Mouse (Mus musculus) lung, embryonic 16.5 days (tissue): ENCODE results near the gene Mthfd1. TPM values are rescaled to one million over a fixed set of nuclear protein-coding genes. Genes with fewer than 3 reads are reported as not detected.
A peak's percentile ranks its signal among the peaks of the same experiment; 100 is the strongest.

ENCODE experiments used
- ATAC-seq: fragments of 200-750 bp; cut with Nextera tagmentation; 2 replicates; pipeline ENCODE4 v1.8.0; 2017; ENCODE audit warnings: low read depth, mild to moderate bottlenecking, moderate library complexity
- H3K27ac ChIP-seq: fragments of 300-500 bp; sonication (generic); 2 replicates; pipeline ENCODE4 v1.5.1; 2014; ENCODE audit warnings: mild to moderate bottlenecking, control low read depth, low read length
- H3K27me3 ChIP-seq: fragments of 300-500 bp; sonication (generic); 2 replicates; pipeline ENCODE4 v1.6.1; 2014; ENCODE audit warnings: low read depth, low read length, mixed read lengths; ENCODE audit not compliant: control insufficient read depth, insufficient read depth
- H3K36me3 ChIP-seq: fragments of 300-500 bp; sonication (generic); 2 replicates; pipeline ENCODE4 v1.6.1; 2014; ENCODE audit warnings: low read length; ENCODE audit not compliant: control insufficient read depth, insufficient read depth
- H3K4me1 ChIP-seq: fragments of 300-500 bp; sonication (generic); replicated peaks from 2 replicates; pipeline ENCODE4 v1.6.1; 2014; ENCODE audit warnings: low read length, mixed read lengths; ENCODE audit not compliant: control insufficient read depth, insufficient read depth
- H3K4me2 ChIP-seq: fragments of 300-500 bp; sonication (generic); 2 replicates; pipeline ENCODE4 v1.6.1; 2014; ENCODE audit warnings: low read depth, low read length, control low read depth
- H3K4me3 ChIP-seq: fragments of 300-500 bp; sonication (generic); 2 replicates; pipeline ENCODE4 v1.5.1; 2014; ENCODE audit warnings: mild to moderate bottlenecking, low read length, control low read depth
- H3K9ac ChIP-seq: fragments of 300-500 bp; sonication (generic); 2 replicates; pipeline ENCODE4 v1.6.1; 2014; ENCODE audit warnings: low read length, control low read depth
- H3K9me3 ChIP-seq: fragments of 300-500 bp; sonication (generic); 2 replicates; pipeline ENCODE4 v1.6.1; 2016; ENCODE audit warnings: low read length; ENCODE audit not compliant: control insufficient read depth
- WGBS: fragments of 180-500 bp; shearing (Covaris S2); extraction: QIAGEN DNeasy Blood & Tissue Kit; methylation state at CpG from one replicate; pipeline ENCODE4 v1.1.7; 2014; 5-methylcytosine and 5-hydroxymethylcytosine counted together
- polyA plus RNA-seq: library from polyadenylated mRNA; unstranded; fragments of >200 nt; fragmentation: Nextera tagmentation; extraction: Ambion mirVana; gene quantifications from 2 replicates; pipeline ENCODE4 v1.2.1, GENCODE M21; 2015

Mthfd1 gene
- polyA plus RNA-seq, 1 experiment from 2014 or later, result 93.2 TPM

- H3K4me3 ChIP-seq, result no peak overlapping the region
- no peak overlapping the region for H3K9ac ChIP-seq
- H3K27ac ChIP-seq, result no peak overlapping the region
- no peaks in the 10 kb centered on the region for H3K36me3 ChIP-seq
- H3K27me3 ChIP-seq, result no peaks in the 10 kb centered on the region
- WGBS, result 83% methylated on average over 3 of the region's 3 CpGs
- H3K4me2 ChIP-seq, result no peak overlapping the region
- ATAC-seq, result no peak
- H3K4me1 ChIP-seq, result no peaks in the 10 kb centered on the region
- no peaks in the 10 kb centered on the region for H3K9me3 ChIP-seq
Measured at GRCm38 (mm10) chr12:76240670-76241069, 14.4 kb upstream of the Mthfd1 start.

- ATAC-seq, result no peak
- Histone ChIP-seq H3K27ac (no peak overlapping the region), H3K9ac (no peak overlapping the region), H3K9me3 (no peaks in the 10 kb centered on the region), H3K4me3 (no peak overlapping the region), H3K27me3 (no peaks in the 10 kb centered on the region), H3K4me1 (no peaks in the 10 kb centered on the region), H3K36me3 (no peaks in the 10 kb centered on the region), H3K4me2 (no peak overlapping the region)
- 65% methylated on average over 3 of the region's 3 CpGs for whole genome bisulfite sequencing
Measured at GRCm38 (mm10) chr12:76241084-76241483, 14.0 kb upstream of the Mthfd1 start.

GRCm38 (mm10) chr12:76241833-76242232, 13.3 kb upstream of the Mthfd1 start:
- Histone ChIP-seq H3K4me3 (no peak overlapping the region), H3K27ac (no peak overlapping the region), H3K36me3 (no peaks in the 10 kb centered on the region), H3K4me1 (no peaks in the 10 kb centered on the region), H3K4me2 (no peak overlapping the region), H3K9me3 (no peaks in the 10 kb centered on the region), H3K27me3 (no peaks in the 10 kb centered on the region), H3K9ac (no peak overlapping the region)
- 46% methylated on average over 5 of the region's 5 CpGs for WGBS
- ATAC-seq, result no peak

GRCm38 (mm10) chr12:76244981-76245380, 10.1 kb upstream of the Mthfd1 start:
- 80% methylated on average over 8 of the region's 8 CpGs for WGBS
- no peak for ATAC-seq

DNA sequence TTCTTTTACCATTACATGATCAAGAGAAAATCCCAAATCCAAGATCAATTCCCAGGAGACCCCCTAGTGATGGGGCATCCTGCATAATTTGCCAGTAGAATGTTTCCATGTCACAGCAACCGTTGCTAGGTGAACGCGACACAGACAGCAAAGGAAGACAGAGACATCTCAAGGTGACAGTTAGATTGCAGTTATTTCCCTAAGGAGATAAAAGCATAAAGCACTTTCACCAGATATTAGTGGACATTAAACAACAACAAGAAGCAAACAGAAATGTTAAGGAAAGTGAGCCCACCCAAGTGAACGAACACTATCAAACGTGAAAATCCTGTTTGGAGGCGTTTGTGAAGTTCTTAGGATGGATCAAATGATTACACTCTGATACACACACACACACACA, 8.5 kb upstream of the Mthfd1 start, which contains the start of gene Tex21:
Tex21 (minus strand) TSS at position 101 of the 400 bp plus-strand sequence.
- H3K27me3 ChIP-seq, result no peaks in the 10 kb centered on the region
- no peaks in the 10 kb centered on the region for H3K36me3 ChIP-seq
- H3K9me3 ChIP-seq, result no peaks in the 10 kb centered on the region
- 73% methylated on average over 6 of the region's 6 CpGs for WGBS
- no peak within 1 kb of the TSS for H3K4me2 ChIP-seq
- H3K4me1 ChIP-seq, result no peaks in the 10 kb centered on the region
- no peak within 1 kb of the TSS for H3K27ac ChIP-seq
- H3K4me3 ChIP-seq, result no peak within 1 kb of the TSS
- H3K9ac ChIP-seq, result no peak within 1 kb of the TSS
- no peak for ATAC-seq

More at GRCm38 (mm10) chr12:76244981-76245380, 10.1 kb upstream of the Mthfd1 start:
- no peak overlapping the region for H3K27ac ChIP-seq
- no peaks in the 10 kb centered on the region for H3K4me1 ChIP-seq
- no peak overlapping the region for H3K4me3 ChIP-seq
- no peaks in the 10 kb centered on the region for H3K27me3 ChIP-seq
- no peak overlapping the region for H3K4me2 ChIP-seq
- H3K9ac ChIP-seq, result no peak overlapping the region
- no peaks in the 10 kb centered on the region for H3K9me3 ChIP-seq
- no peaks in the 10 kb centered on the region for H3K36me3 ChIP-seq

- WGBS, result 53% methylated on average over 1 of the region's 1 CpGs
- Histone ChIP-seq H3K4me1 (peaks cover 13% of the 10 kb centered on the region), H3K9me3 (no peaks in the 10 kb centered on the region), H3K36me3 (no peaks in the 10 kb centered on the region), H3K4me2 (no peak overlapping the region), H3K27me3 (no peaks in the 10 kb centered on the region), H3K4me3 (no peak overlapping the region), H3K27ac (no peak overlapping the region), H3K9ac (no peak overlapping the region)
- no peak for ATAC-seq
Measured at GRCm38 (mm10) chr12:76253090-76253489, 2.0 kb upstream of the Mthfd1 start.

DNA sequence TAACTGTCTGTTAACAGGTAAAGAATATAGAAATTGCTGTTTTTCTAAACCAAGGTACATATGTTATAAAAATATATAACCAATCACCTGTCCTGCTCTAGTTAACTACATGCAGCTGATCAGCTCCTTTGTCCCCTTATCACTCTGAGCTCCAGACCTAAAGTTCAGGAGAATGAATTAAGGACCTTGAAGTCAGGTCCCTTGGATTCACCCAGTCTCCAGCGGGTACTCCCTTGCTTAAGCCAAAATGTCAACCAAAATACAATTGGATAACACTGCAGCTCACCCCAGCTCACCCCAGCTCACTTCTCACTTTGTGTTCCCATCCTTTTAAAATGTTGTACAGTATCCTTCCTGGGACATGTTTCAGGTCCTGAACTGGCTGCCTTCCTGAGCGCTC, 1.5 kb upstream of the Mthfd1 start:
- 75% methylated on average over 2 of the region's 2 CpGs for WGBS
- Histone ChIP-seq H3K9ac (no peak overlapping the region), H3K27me3 (no peaks in the 10 kb centered on the region), H3K27ac (no peak overlapping the region), H3K4me3 (no peak overlapping the region), H3K4me1 (peaks cover 13% of the 10 kb centered on the region), H3K4me2 (no peak overlapping the region), H3K36me3 (no peaks in the 10 kb centered on the region), H3K9me3 (no peaks in the 10 kb centered on the region)
- ATAC-seq, result no peak

DNA sequence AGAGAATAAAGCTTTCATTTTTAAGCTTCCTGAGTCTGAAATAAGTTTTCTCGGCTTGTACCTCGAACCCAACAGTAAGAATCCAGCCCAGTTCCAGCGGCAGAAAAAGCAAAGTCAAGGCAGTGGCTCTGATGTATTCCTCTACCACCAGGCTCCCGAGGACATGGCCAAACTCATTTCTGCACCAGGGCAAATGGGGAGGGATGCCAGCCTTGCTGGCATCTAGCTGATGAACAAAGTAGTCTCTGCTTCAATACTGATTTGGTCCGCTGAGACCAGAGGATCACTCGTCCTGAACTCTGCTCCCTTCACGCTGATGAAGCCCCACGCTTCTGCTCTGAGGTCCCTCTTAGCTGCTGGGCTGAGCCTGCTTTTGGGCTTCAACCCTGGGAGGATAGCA, 1.1 kb upstream of the Mthfd1 start:
- Histone ChIP-seq H3K4me3 (no peak overlapping the region), H3K9me3 (no peaks in the 10 kb centered on the region), H3K4me1 (peaks cover 13% of the 10 kb centered on the region), H3K27ac (no peak overlapping the region), H3K9ac (no peak overlapping the region), H3K27me3 (no peaks in the 10 kb centered on the region), H3K4me2 (no peak overlapping the region), H3K36me3 (no peaks in the 10 kb centered on the region)
- WGBS, result 68% methylated on average over 8 of the region's 8 CpGs
- no peak for ATAC-seq

DNA sequence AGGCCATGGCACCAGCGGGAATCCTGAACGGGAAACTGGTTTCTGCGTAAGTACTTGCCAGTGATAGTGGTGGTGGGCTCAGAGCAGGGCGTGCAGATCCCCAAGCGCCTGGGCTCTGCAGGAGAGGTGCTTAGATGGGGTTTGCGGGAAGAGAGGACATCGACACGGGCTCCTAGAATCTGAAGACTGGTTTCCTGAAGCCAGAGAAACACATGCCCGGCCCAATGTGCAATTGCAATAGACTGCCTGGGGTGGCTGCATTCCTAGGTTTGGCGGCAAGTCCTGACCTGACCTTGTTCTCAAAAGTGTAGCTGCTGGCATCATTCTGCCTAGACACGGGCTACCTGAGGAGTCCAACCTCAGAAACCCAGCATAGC, 389 bp downstream of the Mthfd1 start:
- peak; percentile 24 for ATAC-seq
- under 1% methylated on average over 11 of the region's 11 CpGs for WGBS

More for the DNA sequence above, 389 bp downstream of the Mthfd1 start:
- Histone ChIP-seq H3K4me3 (peak overlapping the region; percentile 80), H3K9ac (peak overlapping the region; percentile 76), H3K4me1 (peaks cover 13% of the 10 kb centered on the region), H3K27me3 (no peaks in the 10 kb centered on the region), H3K4me2 (peak overlapping the region; percentile 96), H3K27ac (peak overlapping the region; percentile 77), H3K36me3 (no peaks in the 10 kb centered on the region), H3K9me3 (no peaks in the 10 kb centered on the region)
